Mouse (Mus musculus): ENCODE measurements around the gene Stk33. TPM values are rescaled to one million over a fixed set of nuclear protein-coding genes. Genes with fewer than 3 reads are reported as not detected.
"Not testable (repeated sequence)": the region's sequence is repeated elsewhere in the genome, so short reads cannot be mapped to it uniquely, and the experiment has no call there.

Stk33 gene
- total RNA-seq, 2 experiments from 2014 or later = 0.17 to 0.51 TPM

GRCm38 (mm10) chr7:109442739-109443138, 3.9 kb upstream of the Stk33 start:
- H3K4me3 ChIP-seq = no peak overlapping the region
- H3K27ac ChIP-seq = 0 out of 2 replicates have a peak overlapping the region, but pooled peaks have one; percentile 7
- no peak for TF ChIP-seq CTCF (IDR thresholded peaks at IDR 0.05)
- DNase-seq = no peak
- intact Hi-C loops (cut with DNase I) = loop anchor here (5.0 kb wide), 1 partner anchor 75 kb away; the partner anchor contains the start of gene Rpl27a

GRCm38 (mm10) chr7:109440697-109441269, 1.9 kb upstream of the Stk33 start:
- TF ChIP-seq CTCF (IDR thresholded peaks at IDR 0.05) = no peak
- intact Hi-C loops (cut with DNase I) = loop anchor here (5.0 kb wide), 1 partner anchor 77 kb away; the partner anchor contains the start of gene Rpl27a

GRCm38 (mm10) chr7:109424422-109425159, 14.3 kb downstream of the Stk33 start:
- no peak overlapping the region for H3K4me3 ChIP-seq
- DNase-seq = no peak
- intact Hi-C loops (cut with DNase I) = no loop called here
- H3K27ac ChIP-seq = no peak overlapping the region
- TF ChIP-seq CTCF (IDR thresholded peaks at IDR 0.05) = peak; percentile 70

More at GRCm38 (mm10) chr7:109440697-109441269, 1.9 kb upstream of the Stk33 start:
- Histone ChIP-seq H3K4me3 (no peak overlapping the region), H3K27ac (no peak overlapping the region)
- no peak for DNase-seq

- Histone ChIP-seq H3K27ac (no peak overlapping the region), H3K4me3 (no peak overlapping the region)
- intact Hi-C loops (cut with DNase I) = loop anchor here (2.0 kb wide), 1 partner anchor 284 kb away; no protein-coding TSS in a partner anchor
- no peak for DNase-seq
- no peak for TF ChIP-seq CTCF (IDR thresholded peaks at IDR 0.05)
These were observed 16.1 kb downstream of the Stk33 start for GRCm38 (mm10) chr7:109422803-109423202.

GRCm38 (mm10) chr7:109405491-109405890, 33.4 kb downstream of the Stk33 start:
- no peak for TF ChIP-seq CTCF (IDR thresholded peaks at IDR 0.05)
- no peak for DNase-seq
- H3K27ac ChIP-seq = no peak overlapping the region
- H3K4me3 ChIP-seq = no peak overlapping the region
- intact Hi-C loops (cut with DNase I) = no loop called here

- no peak for TF ChIP-seq CTCF (IDR thresholded peaks at IDR 0.05)
- intact Hi-C loops (cut with DNase I) = no loop called here
These were observed 39.6 kb downstream of the Stk33 start for GRCm38 (mm10) chr7:109399299-109399698.

GRCm38 (mm10) chr7:109381131-109381530, 57.8 kb downstream of the Stk33 start:
- no peak for DNase-seq
- Histone ChIP-seq H3K4me3 (no peak overlapping the region), H3K27ac (no peak overlapping the region)
- intact Hi-C loops (cut with DNase I) = no loop called here
- TF ChIP-seq CTCF (IDR thresholded peaks at IDR 0.05) = no peak

More at GRCm38 (mm10) chr7:109399299-109399698, 39.6 kb downstream of the Stk33 start:
- no peak overlapping the region for H3K27ac ChIP-seq
- no peak for DNase-seq
- no peak overlapping the region for H3K4me3 ChIP-seq

- H3K4me3 ChIP-seq; H3K27ac ChIP-seq; intact Hi-C loops (cut with DNase I); DNase-seq: not testable (repeated sequence)
These were observed 65.3 kb downstream of the Stk33 start for GRCm38 (mm10) chr7:109373556-109373955.

- Histone ChIP-seq H3K27ac (no peak overlapping the region), H3K4me3 (no peak overlapping the region)
- DNase-seq = no peak
- TF ChIP-seq CTCF (IDR thresholded peaks at IDR 0.05) = no peak
- intact Hi-C loops (cut with DNase I) = no loop called here
These were observed 80.3 kb downstream of the Stk33 start for GRCm38 (mm10) chr7:109358435-109359187.

- intact Hi-C loops (cut with DNase I) = no loop called here
- no peak overlapping the region for H3K27ac ChIP-seq
- no peak overlapping the region for H3K4me3 ChIP-seq
- no peak for TF ChIP-seq CTCF (IDR thresholded peaks at IDR 0.05)
- DNase-seq = no peak
These were observed 81.0 kb downstream of the Stk33 start for GRCm38 (mm10) chr7:109357877-109358276.

- no peak for TF ChIP-seq CTCF (IDR thresholded peaks at IDR 0.05)
- intact Hi-C loops (cut with DNase I) = no loop called here
- Histone ChIP-seq H3K27ac (no peak overlapping the region), H3K4me3 (no peak overlapping the region)
- no peak for DNase-seq
These were observed 91.6 kb downstream of the Stk33 start for GRCm38 (mm10) chr7:109347241-109347640.

- Histone ChIP-seq H3K4me3 (no peak overlapping the region), H3K27ac (no peak overlapping the region)
- TF ChIP-seq CTCF (IDR thresholded peaks at IDR 0.05) = no peak
- intact Hi-C loops (cut with DNase I) = no loop called here
- no peak for DNase-seq
These were observed 107.2 kb downstream of the Stk33 start for GRCm38 (mm10) chr7:109331722-109332121.

- TF ChIP-seq CTCF (IDR thresholded peaks at IDR 0.05) = no peak
- H3K27ac ChIP-seq = no peak overlapping the region
- intact Hi-C loops (cut with DNase I) = no loop called here
- DNase-seq = no peak
- H3K4me3 ChIP-seq = no peak overlapping the region
These were observed 110.1 kb downstream of the Stk33 start for GRCm38 (mm10) chr7:109328772-109329171.

Data from gastrocnemius, adult 2 months (tissue).